Mouse (Mus musculus) lung, postnatal 0 days (tissue): ENCODE results near the gene Rcsd1. TPM values are rescaled to one million over a fixed set of nuclear protein-coding genes. Genes with fewer than 3 reads are reported as not detected.

Experiments
- ATAC-seq: fragments of 200-750 bp; cut with Nextera tagmentation; 2 replicates; pipeline ENCODE4 v1.8.0; 2017; ENCODE audit warnings: moderate library complexity
- DNase-seq: peaks from one replicate; pipeline ENCODE4 v3.0.0-alpha.2; 2016; ENCODE audit warnings: low spot score
- H3K27ac ChIP-seq: fragments of 300-500 bp; sonication (generic); 2 replicates; pipeline ENCODE4 v1.5.1; 2014; ENCODE audit warnings: antibody characterized with exemption, mild to moderate bottlenecking, low read length, mixed read lengths
- H3K27me3 ChIP-seq: fragments of 300-500 bp; sonication (generic); replicated peaks from 2 replicates; pipeline ENCODE4 v1.6.1; 2014; ENCODE audit warnings: low read length, mixed read lengths; ENCODE audit not compliant: insufficient read depth
- H3K36me3 ChIP-seq: fragments of 300-500 bp; sonication (generic); 2 replicates; pipeline ENCODE4 v1.6.1; 2014; ENCODE audit warnings: low read length, mixed read lengths; ENCODE audit not compliant: insufficient read depth
- H3K4me1 ChIP-seq: fragments of 300-500 bp; sonication (generic); 2 replicates; pipeline ENCODE4 v1.6.1; 2014; ENCODE audit warnings: antibody characterized with exemption, low read depth, low read length, mixed read lengths; ENCODE audit not compliant: insufficient read depth
- H3K4me2 ChIP-seq: fragments of 300-500 bp; sonication (generic); replicated peaks from 2 replicates; pipeline ENCODE4 v1.6.1; 2014; ENCODE audit warnings: low read depth, mild to moderate bottlenecking, low read length, moderate library complexity, mixed read lengths
- H3K4me3 ChIP-seq: fragments of 300-500 bp; sonication (generic); 2 replicates; pipeline ENCODE4 v1.5.1; 2014; ENCODE audit warnings: low read depth, low read length
- H3K9ac ChIP-seq: fragments of 300-500 bp; sonication (generic); replicated peaks from 2 replicates; pipeline ENCODE4 v1.6.1; 2014; ENCODE audit warnings: low read depth, mild to moderate bottlenecking
- H3K9me3 ChIP-seq: fragments of 300-500 bp; sonication (generic); 2 replicates; pipeline ENCODE4 v1.6.1; 2016; ENCODE audit warnings: low read length, mixed read lengths
- CTCF ChIP-seq: IDR thresholded peaks from 2 replicates; pipeline ENCODE4 v1.5.1; 2016; ENCODE audit warnings: antibody characterized with exemption, mild to moderate bottlenecking
- EP300 ChIP-seq: IDR thresholded peaks from 2 replicates; pipeline ENCODE4 v1.6.1; 2016; ENCODE audit warnings: antibody characterized with exemption, mild to moderate bottlenecking, control low read depth
- WGBS: fragments of 180-500 bp; shearing (Covaris S2); extraction: QIAGEN DNeasy Blood & Tissue Kit; methylation state at CpG from one replicate; pipeline ENCODE4 v1.1.7; 2014; 5-methylcytosine and 5-hydroxymethylcytosine counted together
- polyA plus RNA-seq: library from polyadenylated mRNA; unstranded; fragments of >200 nt; fragmentation: Nextera tagmentation; extraction: Ambion mirVana; gene quantifications from 2 replicates; pipeline ENCODE4 v1.2.1, GENCODE M21; 2015

Rcsd1 gene
- polyA plus RNA-seq, 1 experiment from 2014 or later: 49.6 TPM

DNA sequence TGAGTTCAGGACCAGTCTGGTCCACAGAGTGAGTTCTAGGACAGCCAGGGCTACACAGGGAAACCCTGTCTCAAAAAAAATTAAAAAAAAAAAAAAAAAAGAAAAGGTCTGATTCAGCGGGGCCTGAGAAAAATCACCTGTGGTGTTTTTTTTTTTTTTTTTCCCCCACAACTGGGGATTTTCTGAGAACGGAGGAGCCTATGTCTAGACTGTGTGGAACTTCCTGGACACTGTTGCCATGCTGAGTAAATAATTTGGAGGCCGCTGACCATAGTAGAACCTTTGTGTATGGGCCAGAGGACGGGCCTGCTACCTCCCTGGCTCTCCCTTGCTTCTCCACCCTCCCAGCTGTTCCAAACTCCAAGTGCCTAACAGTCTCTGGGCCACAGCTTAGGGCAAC, 40.7 kb downstream of the Rcsd1 start:
- H3K36me3 ChIP-seq: no peaks in the 10 kb centered on the region
- no peak overlapping the region for H3K27ac ChIP-seq
- ATAC-seq (peak; percentile 66; the same call in 1 of the 2 replicates), DNase-seq (no peak)
- TF ChIP-seq CTCF (no peak), EP300 (no peak)
- 35% methylated on average over 4 of the region's 4 CpGs for WGBS
- no peaks in the 10 kb centered on the region for H3K4me1 ChIP-seq
- no peaks in the 10 kb centered on the region for H3K27me3 ChIP-seq
- no peak overlapping the region for H3K4me3 ChIP-seq
- no peaks in the 10 kb centered on the region for H3K9me3 ChIP-seq
- H3K4me2 ChIP-seq: no peak overlapping the region
- no peak overlapping the region for H3K9ac ChIP-seq

DNA sequence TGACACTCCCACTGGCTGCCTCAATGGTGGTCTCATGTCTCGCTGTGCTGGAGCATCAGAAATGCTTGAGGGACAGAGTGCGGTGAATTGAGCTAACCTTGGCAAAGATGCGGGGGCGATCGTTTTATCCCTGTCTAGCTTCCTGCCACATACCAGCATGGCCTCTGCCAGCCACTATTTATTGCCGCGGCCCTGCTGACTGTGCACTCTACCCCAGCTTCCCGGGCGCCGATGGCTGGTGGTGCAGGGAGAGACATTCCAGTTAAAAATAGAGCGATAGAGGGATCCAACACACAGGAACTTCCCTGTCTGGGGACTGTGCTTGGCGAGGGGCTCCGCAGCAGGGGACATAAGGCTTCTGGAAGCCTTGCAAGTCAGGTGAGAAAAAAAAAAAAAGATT, 42.2 kb downstream of the Rcsd1 start:
- no peak overlapping the region for H3K9ac ChIP-seq
- no peak overlapping the region for H3K4me3 ChIP-seq
- TF ChIP-seq EP300: no peak
- TF ChIP-seq CTCF: no peak
- H3K27ac ChIP-seq: no peak overlapping the region
- no peak overlapping the region for H3K4me2 ChIP-seq
- H3K9me3 ChIP-seq: no peaks in the 10 kb centered on the region
- ATAC-seq: no peak
- DNase-seq: no peak
- H3K27me3 ChIP-seq: no peaks in the 10 kb centered on the region
- H3K36me3 ChIP-seq: no peaks in the 10 kb centered on the region
- H3K4me1 ChIP-seq: no peaks in the 10 kb centered on the region
- 46% methylated on average over 13 of the region's 13 CpGs for WGBS

DNA sequence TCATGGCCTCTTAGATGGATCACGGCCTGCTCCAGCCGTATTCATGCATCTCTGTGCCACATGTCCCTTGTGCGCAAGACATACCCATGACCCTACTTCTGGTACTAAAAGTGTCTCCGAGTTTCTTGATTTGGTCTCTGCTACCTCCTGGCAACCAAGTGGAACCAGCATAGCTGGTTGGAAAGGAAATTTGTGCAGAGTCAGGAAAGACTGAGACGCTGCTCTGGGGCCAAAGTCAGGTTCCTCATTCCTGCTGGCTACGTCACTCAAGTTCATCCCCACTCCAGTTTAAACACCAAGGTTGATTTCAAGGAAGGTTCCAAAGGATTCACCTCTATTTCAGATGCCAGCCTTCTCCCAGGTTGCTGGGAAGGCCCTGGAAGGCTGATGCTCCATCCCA, 42.6 kb downstream of the Rcsd1 start:
- no peak for ATAC-seq
- Histone ChIP-seq H3K4me1 (no peaks in the 10 kb centered on the region), H3K27me3 (no peaks in the 10 kb centered on the region), H3K9me3 (no peaks in the 10 kb centered on the region), H3K9ac (no peak overlapping the region), H3K4me2 (no peak overlapping the region), H3K4me3 (no peak overlapping the region), H3K27ac (no peak overlapping the region), H3K36me3 (no peaks in the 10 kb centered on the region)
- no peak for DNase-seq
- 94% methylated on average over 6 of the region's 6 CpGs for WGBS
- TF ChIP-seq CTCF (no peak), EP300 (no peak)

DNA sequence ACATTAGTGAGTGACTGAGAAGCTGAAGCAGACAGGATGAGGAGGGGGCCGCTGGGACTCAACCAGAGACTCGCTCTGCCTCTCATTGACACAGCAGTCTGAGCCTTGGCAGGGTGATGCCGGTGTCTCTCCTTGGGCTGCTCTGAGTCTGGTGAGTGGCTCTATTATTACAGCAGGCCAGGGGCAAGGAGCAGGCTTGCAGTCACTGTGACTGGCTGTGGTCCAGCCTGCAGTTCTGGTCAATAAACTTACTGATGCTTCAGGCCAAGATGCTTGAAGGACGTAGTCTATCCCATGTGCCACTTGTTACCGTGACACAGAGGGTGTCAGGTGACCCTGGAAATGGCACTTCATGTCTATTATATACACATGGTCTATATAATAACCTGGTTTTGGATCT, 43.8 kb downstream of the Rcsd1 start:
- no peaks in the 10 kb centered on the region for H3K4me1 ChIP-seq
- no peak for DNase-seq

DNA sequence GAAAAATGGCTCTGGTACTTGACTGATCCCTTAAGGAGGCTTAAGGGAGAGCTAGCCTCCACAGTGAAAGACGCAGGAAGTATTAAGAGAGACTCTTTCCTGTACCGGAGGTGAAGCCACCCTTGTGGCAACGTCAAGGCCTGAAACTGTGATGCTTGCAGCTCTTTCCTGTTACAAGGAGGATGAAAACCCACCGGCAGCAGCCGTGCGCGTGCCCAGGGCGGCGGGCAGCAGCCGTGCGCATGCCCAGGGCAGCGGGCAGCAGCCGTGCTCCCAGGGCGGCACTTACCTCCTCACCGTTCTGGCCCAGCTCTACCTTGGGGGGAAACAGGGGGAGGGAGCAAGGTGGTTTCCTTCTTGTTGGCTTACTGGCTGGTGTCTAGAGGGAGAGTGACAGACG, 46.3 kb downstream of the Rcsd1 start:
- no peak overlapping the region for H3K4me2 ChIP-seq
- ATAC-seq: no peak
- no peak overlapping the region for H3K27ac ChIP-seq
- H3K4me3 ChIP-seq: no peak overlapping the region
- H3K4me1 ChIP-seq: no peaks in the 10 kb centered on the region
- H3K9me3 ChIP-seq: no peaks in the 10 kb centered on the region
- no peak for TF ChIP-seq CTCF
- TF ChIP-seq EP300: no peak
- no peak overlapping the region for H3K9ac ChIP-seq
- 63% methylated on average over 16 of the region's 16 CpGs for WGBS
- DNase-seq: no peak
- H3K36me3 ChIP-seq: 0 out of 2 replicates have a peak, but pooled peaks cover under 1% of the 10 kb centered on the region
- H3K27me3 ChIP-seq: no peaks in the 10 kb centered on the region

More for the DNA sequence above, 43.8 kb downstream of the Rcsd1 start:
- Histone ChIP-seq H3K4me3 (no peak overlapping the region), H3K36me3 (no peaks in the 10 kb centered on the region), H3K9ac (no peak overlapping the region), H3K27ac (no peak overlapping the region), H3K4me2 (no peak overlapping the region), H3K27me3 (no peaks in the 10 kb centered on the region), H3K9me3 (no peaks in the 10 kb centered on the region)
- no peak for ATAC-seq
- TF ChIP-seq CTCF (no peak), EP300 (no peak)
- 69% methylated on average over 5 of the region's 5 CpGs for WGBS

DNA sequence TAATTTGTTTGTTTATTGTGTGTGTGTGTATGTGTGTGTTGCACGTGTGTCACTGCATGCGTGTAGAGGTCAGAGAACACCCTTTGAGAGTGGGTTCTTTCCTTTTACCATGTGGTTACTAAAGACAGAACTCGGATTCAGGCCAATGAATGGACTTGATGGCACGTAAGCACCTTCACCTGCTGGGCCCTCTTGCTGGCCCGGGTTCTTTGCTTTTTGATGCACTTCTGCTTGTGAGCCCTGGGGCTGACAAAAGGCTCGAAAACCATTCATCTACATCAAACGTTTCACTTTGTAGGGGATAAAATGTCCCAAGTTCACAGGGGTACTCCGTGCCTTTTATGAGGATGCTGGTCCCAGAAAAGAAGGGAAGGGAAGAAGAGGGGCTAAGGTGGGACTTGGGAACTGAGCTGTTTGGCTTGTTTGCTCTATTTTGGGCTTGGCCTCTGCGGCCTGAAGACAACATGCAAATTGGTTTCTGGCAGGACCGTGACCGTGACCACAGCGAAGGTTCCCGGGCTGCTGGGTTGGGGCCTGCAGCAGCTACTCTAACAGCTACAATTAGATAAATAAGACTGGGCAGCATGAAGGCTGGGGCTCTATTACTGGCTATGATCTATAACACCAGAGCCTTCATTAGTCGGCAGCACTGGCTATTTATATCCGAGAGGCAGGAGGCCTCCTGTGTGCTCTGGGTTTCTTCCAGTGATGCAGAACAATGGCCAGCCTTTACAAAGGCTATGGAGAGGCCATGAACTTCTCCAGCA, 46.9 kb downstream of the Rcsd1 start:
- WGBS: 71% methylated on average over 15 of the region's 15 CpGs
- Histone ChIP-seq H3K9ac (no peak overlapping the region), H3K4me3 (no peak overlapping the region), H3K27ac (no peak overlapping the region), H3K27me3 (no peaks in the 10 kb centered on the region), H3K4me2 (no peak overlapping the region), H3K9me3 (no peaks in the 10 kb centered on the region), H3K4me1 (no peaks in the 10 kb centered on the region), H3K36me3 (0 out of 2 replicates have a peak, but pooled peaks cover 7% of the 10 kb centered on the region)
- ATAC-seq (no peak), DNase-seq (no peak)
- TF ChIP-seq EP300: no peak
- no peak for TF ChIP-seq CTCF
